Mouse (Mus musculus): Measurements from ENCODE around the gene Pdcd10.

GRCm38 (mm10) chr3:75498961-75499960 is 57.4 kb downstream of the Pdcd10 start:
- TF ChIP-seq CTCF (IDR thresholded peaks at IDR 0.05; ENCODE audit: low read depth): peak; percentile 21
- no peak for TF ChIP-seq EP300 (IDR thresholded peaks at IDR 0.05; ENCODE audit: low read depth)

Measured in heart, postnatal 0 days (tissue).